Mouse (Mus musculus) layer of hippocampus, adult 11-12 months (tissue): ENCODE results near the gene Mybph.
"Not testable (repeated sequence)": the region's sequence is repeated elsewhere in the genome, so short reads cannot be mapped to it uniquely, and the experiment has no call there.

Experiments used
- DNase-seq: peaks from one replicate; pipeline ENCODE4 v3.0.0; 2022; ENCODE audit warnings: low spot score

Gene Mybph

GRCm38 (mm10) chr1:134233681-134234454 is 40.6 kb downstream of the Mybph start:
- no peak for DNase-seq

- peak; percentile 78 for DNase-seq
These were observed 41.5 kb downstream of the Mybph start for GRCm38 (mm10) chr1:134234455-134235390.

- DNase-seq: no peak
These were observed 42.2 kb downstream of the Mybph start, which contains the start of gene Adora1 for GRCm38 (mm10) chr1:134235391-134235921. Adora1 (minus strand) TSS chr1:134235431.

DNA sequence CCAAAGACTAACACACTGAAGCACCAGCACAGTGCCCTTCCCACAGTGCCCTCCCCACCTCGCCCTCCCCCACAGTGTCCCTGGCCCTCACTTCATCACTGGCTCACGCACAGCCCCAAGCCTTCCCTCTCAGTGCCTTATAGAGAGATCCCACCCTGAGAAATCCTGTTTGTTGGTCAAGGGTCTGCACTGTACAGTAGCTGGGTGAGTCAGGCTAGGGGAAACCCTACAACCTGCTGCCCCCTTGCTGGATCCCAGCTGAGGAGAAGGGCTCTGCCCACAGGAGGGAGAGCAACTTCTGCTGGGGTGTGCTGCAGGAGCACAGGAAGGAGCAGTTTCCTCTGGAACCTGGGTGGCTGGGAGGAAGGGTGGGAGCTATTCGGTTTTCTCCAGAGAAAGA is 42.9 kb downstream of the Mybph start:
- no peak for DNase-seq

DNA sequence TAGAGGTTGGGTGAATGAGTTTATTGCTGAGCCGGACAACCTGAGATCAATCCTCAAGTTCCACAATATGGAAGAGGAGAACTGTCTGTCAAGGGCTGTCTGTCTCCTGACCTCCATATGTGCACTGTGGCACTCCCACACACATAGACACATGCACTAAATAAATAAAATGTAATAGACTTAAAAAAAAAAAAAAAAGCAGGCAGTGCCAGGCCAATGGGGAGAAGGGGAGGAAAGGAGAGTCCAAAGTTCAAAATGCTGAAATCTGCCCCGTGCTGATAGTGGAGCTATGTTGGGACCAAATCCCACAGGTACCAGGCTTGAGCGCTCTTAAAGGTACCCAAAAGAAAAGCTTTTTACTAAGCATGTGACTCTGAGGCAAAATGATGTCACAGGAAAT is 44.2 kb downstream of the Mybph start:
- DNase-seq: no peak

GRCm38 (mm10) chr1:134240701-134241100 is 47.5 kb downstream of the Mybph start:
- no peak for DNase-seq

DNA sequence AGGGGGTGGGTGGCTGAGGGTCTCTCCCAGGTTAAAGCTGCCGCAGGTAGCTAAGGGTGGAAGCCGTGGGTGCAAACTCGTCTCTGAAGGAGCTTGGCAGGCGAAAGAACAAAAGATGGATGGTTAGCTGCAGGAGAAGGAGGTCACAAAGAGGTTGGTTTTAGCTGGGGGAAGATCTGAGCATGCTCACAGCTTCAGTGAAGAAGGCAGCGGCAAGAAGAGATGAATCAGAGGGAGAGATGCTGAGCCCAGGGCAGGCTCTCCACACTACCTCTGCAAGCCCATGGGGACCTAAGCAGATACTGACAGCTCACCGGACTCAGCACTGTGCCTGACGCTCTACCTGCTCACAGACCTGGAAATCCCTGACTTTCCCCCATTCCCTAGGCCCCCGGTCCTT is 48.0 kb downstream of the Mybph start:
- DNase-seq: no peak

- DNase-seq: no peak
These were observed 49.0 kb downstream of the Mybph start for GRCm38 (mm10) chr1:134242286-134242685.

DNA sequence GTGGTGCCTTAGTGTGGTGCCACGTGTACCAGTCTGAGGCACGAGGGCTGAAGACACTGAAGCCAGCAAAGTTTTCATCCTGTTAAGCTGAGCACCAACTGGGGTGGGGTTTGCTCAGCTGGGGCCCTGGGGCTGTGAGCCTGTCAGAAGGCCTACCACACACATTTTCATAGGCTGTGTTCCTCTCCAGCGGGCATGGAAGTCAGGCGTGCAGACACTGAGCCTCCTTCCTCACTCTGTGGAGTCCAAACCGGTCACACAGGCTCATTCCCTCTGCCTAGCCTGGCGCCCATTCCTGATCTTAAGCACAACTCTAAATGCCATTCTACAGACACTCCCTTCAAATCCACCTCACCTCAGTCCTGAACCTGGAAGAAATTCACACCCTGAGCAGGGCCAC is 50.3 kb downstream of the Mybph start:
- DNase-seq: no peak

DNA sequence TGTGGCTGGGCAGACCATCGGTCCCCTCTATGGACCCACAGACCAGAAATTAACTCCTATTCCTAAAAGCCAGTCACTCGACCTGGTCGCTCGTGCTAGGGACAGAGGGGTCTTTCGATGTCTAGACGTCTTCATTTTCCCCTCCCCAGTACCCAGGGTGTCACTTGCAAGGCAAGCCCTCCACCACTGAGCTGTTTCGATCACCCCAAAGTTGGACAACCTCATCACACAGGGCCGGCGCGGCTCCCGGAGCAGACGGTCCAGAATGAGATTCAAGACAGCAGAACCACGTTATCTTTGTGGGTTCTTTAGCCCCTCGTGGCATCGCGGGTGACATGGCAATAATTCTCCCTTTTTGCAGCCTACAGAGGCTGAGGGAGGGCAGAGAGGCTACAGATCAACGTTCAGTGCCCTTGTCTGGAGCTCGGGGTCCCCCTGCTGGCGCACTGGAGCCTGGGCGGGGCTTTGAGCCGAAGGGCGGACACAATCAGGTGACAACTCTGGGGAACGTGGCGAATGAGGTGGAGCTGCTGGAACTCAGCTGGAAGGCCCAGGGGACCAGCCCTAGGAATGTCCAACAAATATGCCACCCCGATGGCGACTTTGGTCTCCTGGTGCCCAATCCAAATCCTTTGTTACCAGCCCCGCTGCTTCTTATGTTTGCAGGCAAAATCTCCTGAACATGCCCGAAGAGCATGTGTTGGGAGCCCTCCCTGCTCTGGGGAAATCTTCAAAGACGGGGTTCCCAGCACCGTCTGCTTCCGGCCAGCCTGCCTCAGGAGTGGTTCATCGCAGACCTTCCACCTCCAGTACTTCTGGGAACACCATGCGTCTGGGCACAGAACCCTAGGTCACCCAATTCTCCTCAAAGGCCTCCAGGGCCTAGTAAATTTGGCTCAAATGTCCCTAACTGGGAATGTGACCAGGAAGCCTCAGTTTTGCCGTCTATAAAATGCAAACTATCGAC is 51.0 kb downstream of the Mybph start:
- peak; percentile 96 for DNase-seq

GRCm38 (mm10) chr1:134245004-134245717 is 51.9 kb downstream of the Mybph start:
- peak; percentile 37 for DNase-seq

DNA sequence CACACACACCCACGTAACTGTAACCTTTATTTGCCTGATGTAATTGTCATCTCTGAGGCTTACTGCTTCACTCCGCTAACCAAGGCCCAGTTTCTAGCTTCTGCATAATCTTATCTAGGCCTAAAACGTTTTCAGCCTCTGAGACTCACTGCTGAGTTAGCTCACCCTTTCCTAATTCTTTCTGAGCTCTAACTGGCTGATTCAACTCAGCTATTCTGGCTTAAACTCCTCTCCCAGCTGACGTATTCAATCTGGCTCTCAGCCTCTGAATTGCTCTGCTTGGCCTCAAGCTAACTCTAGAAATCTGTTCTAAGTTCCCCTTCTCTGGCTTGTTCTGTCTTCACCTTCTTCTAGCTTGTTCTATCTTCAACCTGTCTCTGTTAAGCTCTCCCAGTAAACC is 53.3 kb downstream of the Mybph start:
- peak; percentile 39 for DNase-seq

- DNase-seq: not testable (repeated sequence)
These were observed 56.4 kb downstream of the Mybph start for GRCm38 (mm10) chr1:134249681-134250080.
